Mouse (Mus musculus): Measurements from ENCODE around the gene Tgfb1i1.
A peak's percentile ranks its signal among the peaks of the same experiment; 100 is the strongest.

Tgfb1i1 gene

GRCm38 (mm10) chr7:128246496-128247391 lies at the start of gene Tgfb1i1:
Tgfb1i1 (plus strand) TSS chr7:128246812.
- DNase-seq (ENCODE audit: low read depth), result no peak

GRCm38 (mm10) chr7:128201607-128202006 lies 45.0 kb upstream of the Tgfb1i1 start:
- DNase-seq (ENCODE audit: low read depth), result no peak

- DNase-seq (ENCODE audit: low read depth), result no peak
Observed at GRCm38 (mm10) chr7:128203071-128203470, 43.5 kb upstream of the Tgfb1i1 start.

GRCm38 (mm10) chr7:128204179-128204578 lies 42.4 kb upstream of the Tgfb1i1 start:
- no peak for DNase-seq (ENCODE audit: low read depth)

- no peak for DNase-seq (ENCODE audit: low read depth)
Observed at GRCm38 (mm10) chr7:128205695-128206094, 40.9 kb upstream of the Tgfb1i1 start.

- DNase-seq (ENCODE audit: low read depth), result no peak
Observed at GRCm38 (mm10) chr7:128206152-128206551, 40.5 kb upstream of the Tgfb1i1 start, which contains the start of gene Cox6a2. Cox6a2 (minus strand) TSS chr7:128206387.

GRCm38 (mm10) chr7:128208187-128208586 lies 38.4 kb upstream of the Tgfb1i1 start:
- DNase-seq (ENCODE audit: low read depth), result peak; percentile 83

- no peak for DNase-seq (ENCODE audit: low read depth)
Observed at GRCm38 (mm10) chr7:128209826-128210225, 36.8 kb upstream of the Tgfb1i1 start.

- no peak for DNase-seq (ENCODE audit: low read depth)
Observed at GRCm38 (mm10) chr7:128219952-128220351, 26.7 kb upstream of the Tgfb1i1 start.

- DNase-seq (ENCODE audit: low read depth), result no peak
Observed at GRCm38 (mm10) chr7:128220936-128221335, 25.7 kb upstream of the Tgfb1i1 start.

GRCm38 (mm10) chr7:128231741-128232140 lies 14.9 kb upstream of the Tgfb1i1 start:
- DNase-seq (ENCODE audit: low read depth), result no peak

GRCm38 (mm10) chr7:128234796-128235195 lies 11.8 kb upstream of the Tgfb1i1 start:
- DNase-seq (ENCODE audit: low read depth), result no peak

GRCm38 (mm10) chr7:128235481-128235880 lies 11.1 kb upstream of the Tgfb1i1 start:
- no peak for DNase-seq (ENCODE audit: low read depth)

- DNase-seq (ENCODE audit: low read depth), result no peak
Observed at GRCm38 (mm10) chr7:128236426-128236825, 10.2 kb upstream of the Tgfb1i1 start.

GRCm38 (mm10) chr7:128236856-128237592 lies 9.6 kb upstream of the Tgfb1i1 start, which contains the start of gene Armc5:
Armc5 (plus strand) TSS chr7:128237342.
- peak; percentile 79 for DNase-seq (ENCODE audit: low read depth)

- DNase-seq (ENCODE audit: low read depth), result no peak
Observed at GRCm38 (mm10) chr7:128237593-128237926, 9.1 kb upstream of the Tgfb1i1 start.

- peak; percentile 100 for DNase-seq (ENCODE audit: low read depth)
Observed at GRCm38 (mm10) chr7:128237927-128238778, 8.5 kb upstream of the Tgfb1i1 start, which contains the start of gene 9130023H24Rik. 9130023H24Rik (minus strand) TSS chr7:128238031.

- peak; percentile 75 for DNase-seq (ENCODE audit: low read depth)
Observed at GRCm38 (mm10) chr7:128238991-128239390, 7.6 kb upstream of the Tgfb1i1 start.

GRCm38 (mm10) chr7:128240131-128240784 lies 6.4 kb upstream of the Tgfb1i1 start:
- no peak for DNase-seq (ENCODE audit: low read depth)

- DNase-seq (ENCODE audit: low read depth), result no peak
Observed at GRCm38 (mm10) chr7:128242331-128242730, 4.3 kb upstream of the Tgfb1i1 start.

GRCm38 (mm10) chr7:128243921-128244320 lies 2.7 kb upstream of the Tgfb1i1 start:
- DNase-seq (ENCODE audit: low read depth), result no peak

Data from naive thymus-derived CD4-positive, alpha-beta T cell, adult 2 months (primary cell).